Mouse (Mus musculus): ENCODE data around the gene Arfgap2.
A peak's percentile ranks its signal among the peaks of the same experiment; 100 is the strongest.

Gene Arfgap2

DNA sequence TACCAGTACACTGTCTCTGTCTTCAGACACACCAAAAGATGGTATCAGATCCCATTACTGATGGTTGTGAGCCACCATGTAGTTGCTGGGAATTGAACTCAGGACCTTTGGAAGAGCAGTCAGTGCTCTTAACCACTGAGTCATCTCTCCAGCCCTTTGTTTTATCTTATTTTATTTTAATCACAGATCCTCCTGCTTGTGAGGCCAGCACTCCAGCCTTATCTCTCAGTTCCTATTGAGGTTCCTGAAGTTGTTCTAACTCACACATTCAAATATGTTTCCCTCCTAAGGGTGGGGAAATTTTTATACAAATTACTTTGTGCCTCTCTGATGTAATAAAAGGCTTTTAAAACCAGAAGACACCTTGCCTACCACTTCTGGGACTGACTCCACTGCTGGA lies 41.8 kb downstream of the Arfgap2 start:
- no peak for DNase-seq (ENCODE audit: low read depth, low spot score)

DNA sequence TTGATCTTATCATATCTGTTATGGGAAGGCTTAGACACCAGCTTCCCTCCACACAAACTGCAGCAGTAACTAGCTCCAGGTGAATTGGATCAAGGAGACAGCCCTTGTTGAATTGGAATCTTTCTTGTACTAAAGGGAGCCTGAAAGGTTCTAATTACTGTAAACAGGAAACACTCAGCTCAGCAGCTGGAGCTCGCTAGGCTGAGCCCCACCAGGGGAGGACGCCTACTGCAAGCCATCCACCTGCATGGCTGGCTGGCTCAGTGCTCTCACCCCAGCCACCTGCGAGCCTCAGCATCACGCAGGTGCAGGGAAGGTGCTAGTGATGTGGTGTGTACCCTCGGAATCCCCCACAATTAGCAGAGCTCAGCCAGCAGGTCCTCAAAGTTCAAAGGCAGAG lies 43.9 kb downstream of the Arfgap2 start:
- DNase-seq (ENCODE audit: low read depth, low spot score), result no peak

DNA sequence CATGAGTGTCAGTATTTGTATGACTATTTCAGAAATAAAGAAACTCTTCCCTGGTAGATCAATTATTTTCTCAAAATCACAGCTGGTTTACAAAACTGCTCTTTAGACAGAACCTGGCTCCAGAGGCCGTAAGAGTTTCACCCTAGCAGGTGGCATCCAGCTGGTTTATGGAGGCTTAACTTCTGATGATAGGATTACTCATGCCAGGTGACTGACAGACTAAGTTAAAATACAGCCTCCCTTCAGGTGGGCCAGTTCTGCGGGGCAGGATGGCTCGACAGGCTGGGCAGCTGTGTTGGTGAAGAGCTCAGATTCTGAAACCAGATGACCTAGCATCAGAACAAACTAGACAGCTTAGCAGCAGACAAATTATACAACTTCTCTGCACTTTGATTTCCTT lies 44.8 kb downstream of the Arfgap2 start:
- DNase-seq (ENCODE audit: low read depth, low spot score), result peak; percentile 57

DNA sequence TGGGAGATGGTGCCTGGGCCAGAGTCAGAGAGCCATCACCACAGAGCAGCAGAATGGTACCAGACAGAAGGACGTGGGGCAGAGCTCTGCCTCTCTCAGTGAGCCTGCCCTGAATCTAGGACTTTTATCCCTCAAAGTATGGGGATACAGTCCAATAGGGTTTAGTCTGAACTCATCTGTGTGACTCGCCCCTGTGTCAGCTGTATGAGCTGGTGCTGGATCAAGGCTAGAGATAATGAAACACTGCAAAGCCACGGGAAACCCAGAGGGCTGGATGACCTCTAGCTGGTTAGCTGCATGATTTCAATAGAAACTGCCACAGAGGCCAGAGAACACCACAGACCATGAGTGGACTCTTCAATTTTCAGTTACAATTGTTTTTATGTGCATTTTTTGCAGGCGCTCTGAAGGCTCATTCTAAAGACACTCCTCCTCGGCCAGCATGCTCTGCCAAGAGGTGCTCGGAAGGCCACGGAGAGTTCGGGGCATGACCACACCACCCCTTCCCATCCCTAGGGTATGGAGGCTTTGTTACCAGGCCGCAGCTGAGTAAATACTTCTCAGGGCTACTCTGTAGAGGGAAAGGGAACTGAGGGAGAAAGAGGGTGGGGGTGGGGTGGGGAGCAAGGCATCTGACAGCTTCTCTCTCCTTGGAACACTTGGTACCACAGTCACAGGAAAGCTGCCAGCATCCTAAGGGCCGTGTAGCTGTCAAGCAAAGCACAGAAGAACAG lies 48.0 kb downstream of the Arfgap2 start:
- DNase-seq (ENCODE audit: low read depth, low spot score), result no peak

DNA sequence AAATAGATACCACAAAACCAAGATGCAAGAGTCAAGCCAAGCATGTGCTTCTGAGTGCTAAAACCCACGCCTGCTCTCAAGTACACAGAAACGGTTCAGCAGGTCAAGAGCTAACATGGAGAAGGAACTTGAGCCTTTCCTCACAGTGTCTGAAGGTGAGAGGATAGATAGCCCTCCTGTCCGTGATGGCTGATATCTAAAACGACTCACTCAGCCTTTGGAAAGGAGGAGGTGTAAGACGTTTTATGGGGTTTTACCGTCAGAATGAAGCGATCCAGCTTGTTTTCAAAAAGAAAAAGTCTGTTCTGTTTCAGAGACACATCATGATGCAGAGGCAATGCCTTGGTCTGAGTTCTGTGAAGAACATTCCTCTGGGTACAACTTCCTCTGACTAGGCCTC lies 49.4 kb downstream of the Arfgap2 start:
- no peak for DNase-seq (ENCODE audit: low read depth, low spot score)

GRCm38 (mm10) chr2:91320559-91321529 lies 56.1 kb downstream of the Arfgap2 start:
- no peak for DNase-seq (ENCODE audit: low read depth, low spot score)

GRCm38 (mm10) chr2:91321923-91322322 lies 57.1 kb downstream of the Arfgap2 start:
- DNase-seq (ENCODE audit: low read depth, low spot score), result no peak

- DNase-seq (ENCODE audit: low read depth, low spot score), result no peak
Observed at GRCm38 (mm10) chr2:91322490-91322889, 57.7 kb downstream of the Arfgap2 start.

DNA sequence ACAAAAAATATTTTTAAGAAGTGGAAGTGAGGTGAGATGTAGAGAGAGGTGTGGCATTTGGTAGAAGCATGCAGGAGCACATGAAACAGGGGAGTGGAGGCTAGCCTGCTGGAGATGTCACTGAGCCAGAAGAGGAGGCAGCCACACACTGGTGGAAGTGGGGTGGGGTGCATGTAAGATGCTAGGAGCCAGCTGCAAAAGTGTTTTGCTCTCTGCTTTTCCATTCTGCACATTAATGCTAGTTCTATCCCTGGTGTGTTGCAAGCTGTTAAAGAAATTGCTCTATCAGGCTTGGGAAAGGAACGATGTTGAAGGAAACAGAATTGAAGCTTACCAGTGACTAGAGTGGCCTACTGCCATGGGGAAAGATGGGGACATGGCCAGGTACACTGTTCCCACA lies 59.6 kb downstream of the Arfgap2 start:
- DNase-seq (ENCODE audit: low read depth, low spot score), result no peak

DNA sequence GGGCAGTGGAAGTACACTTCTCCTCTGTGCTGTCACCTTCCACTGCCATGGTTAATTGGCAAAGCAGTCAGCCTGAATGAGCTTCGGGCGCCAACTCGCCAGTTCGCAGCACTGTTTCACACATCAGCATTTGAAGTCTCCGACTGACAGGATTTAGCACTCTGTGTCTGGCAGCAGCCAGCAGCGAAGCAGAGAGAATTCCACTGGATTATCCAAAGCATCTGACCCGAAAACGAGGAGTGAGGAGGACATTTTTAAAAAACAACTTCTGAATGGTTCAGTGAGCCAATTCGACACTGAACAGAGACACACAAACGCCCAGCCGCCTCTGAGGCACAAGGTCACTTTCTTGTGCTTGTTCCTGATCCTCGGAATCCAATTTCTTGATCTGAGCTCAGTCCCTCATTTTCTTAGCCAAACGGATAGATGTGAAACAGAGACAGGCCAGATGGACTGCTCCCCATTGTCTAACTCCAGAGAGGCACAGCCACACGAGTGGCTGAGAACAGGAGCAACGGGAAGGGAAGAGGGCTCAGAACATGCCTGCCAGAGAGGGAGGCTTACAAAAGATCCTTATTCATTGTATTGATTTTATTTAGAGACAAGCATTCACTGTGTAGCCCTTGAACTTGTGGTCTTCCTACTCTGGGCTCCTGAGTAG lies 60.1 kb downstream of the Arfgap2 start:
- no peak for DNase-seq (ENCODE audit: low read depth, low spot score)
